Mouse (Mus musculus): Measurements from ENCODE around the gene Acvr1. TPM values are rescaled to one million over a fixed set of nuclear protein-coding genes. Genes with fewer than 3 reads are reported as not detected.

Acvr1 gene
- total and polyA plus RNA-seq, 2 experiments from 2014 or later: 5.9 to 13.5 TPM

DNA sequence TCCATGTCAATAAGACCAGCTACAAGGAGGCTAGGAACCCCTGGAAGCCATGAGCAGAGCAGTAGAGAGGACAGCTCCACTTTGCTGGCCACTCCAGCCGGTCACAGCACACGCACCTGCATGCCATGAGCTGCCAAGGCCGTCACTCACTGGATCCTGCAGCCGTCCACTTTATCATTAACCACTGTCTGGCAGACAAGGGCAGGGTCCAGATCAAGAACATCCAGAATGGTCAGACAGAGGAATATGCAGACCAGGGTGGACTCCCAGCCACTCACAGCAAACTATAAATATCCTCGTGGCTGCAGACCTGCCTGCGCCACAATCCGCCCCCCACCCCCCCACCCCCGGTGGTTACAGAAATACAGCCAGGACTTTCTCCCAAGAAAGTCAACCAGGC lies 31.7 kb downstream of the Acvr1 start:
- ATAC-seq (ENCODE audit: insufficient read depth, low read depth) (no peak), DNase-seq (ENCODE audit: low spot score) (no peak)
- Histone ChIP-seq H3K4me2 (ENCODE audit: low read depth, low read length) (0 out of 2 replicates have a peak overlapping the region, but pooled peaks have one; percentile 9), H3K9ac (replicated peaks; ENCODE audit: low read depth, low read length) (no peak overlapping the region), H3K4me3 (ENCODE audit: low read depth, low read length) (no peak overlapping the region), H3K36me3 (replicated peaks; ENCODE audit: control insufficient read depth, insufficient read depth, low read length) (peaks cover 10% of the 10 kb centered on the region), H3K27ac (ENCODE audit: low read depth) (peak overlapping the region; percentile 53), H3K4me1 (ENCODE audit: control insufficient read depth, insufficient read depth) (peaks cover 75% of the 10 kb centered on the region), H3K9me3 (replicated peaks; ENCODE audit: control insufficient read depth, low read length) (no peaks in the 10 kb centered on the region), H3K27me3 (ENCODE audit: control insufficient read depth, insufficient read depth, low read length) (no peaks in the 10 kb centered on the region)
- TF ChIP-seq CTCF (IDR thresholded peaks at IDR 0.05; ENCODE audit: low read depth) (no peak), EP300 (IDR thresholded peaks at IDR 0.05; ENCODE audit: low read depth) (no peak)
- 31% methylated on average over 8 of the region's 8 CpGs for whole genome bisulfite sequencing

DNA sequence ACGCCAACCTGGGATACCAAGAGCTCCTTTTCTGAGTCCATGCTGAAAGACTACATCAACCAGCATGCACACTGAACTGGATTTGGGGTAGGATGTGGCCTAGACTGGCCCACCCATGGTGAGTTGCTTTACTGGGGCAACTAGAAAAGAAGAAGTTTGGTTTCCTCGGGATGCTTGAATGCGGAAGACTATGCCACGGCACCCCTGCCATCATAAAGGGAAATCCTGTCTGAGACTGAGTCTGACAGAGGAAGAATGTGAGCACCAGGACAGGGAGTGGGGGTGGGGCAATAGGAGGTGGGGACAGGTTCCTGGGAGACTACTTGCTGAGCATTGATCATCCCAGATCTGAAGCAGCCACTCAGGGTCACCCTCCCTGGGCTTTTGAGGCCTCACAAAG lies 32.6 kb downstream of the Acvr1 start:
- WGBS: 58% methylated on average over 4 of the region's 4 CpGs
- Histone ChIP-seq H3K4me3 (ENCODE audit: low read depth, low read length) (no peak overlapping the region), H3K36me3 (replicated peaks; ENCODE audit: control insufficient read depth, insufficient read depth, low read length) (peaks cover 10% of the 10 kb centered on the region), H3K9ac (replicated peaks; ENCODE audit: low read depth, low read length) (no peak overlapping the region), H3K9me3 (replicated peaks; ENCODE audit: control insufficient read depth, low read length) (no peaks in the 10 kb centered on the region), H3K27ac (ENCODE audit: low read depth) (peak overlapping the region; percentile 73), H3K4me2 (ENCODE audit: low read depth, low read length) (no peak overlapping the region), H3K27me3 (ENCODE audit: control insufficient read depth, insufficient read depth, low read length) (no peaks in the 10 kb centered on the region), H3K4me1 (ENCODE audit: control insufficient read depth, insufficient read depth) (peaks cover 75% of the 10 kb centered on the region)
- DNase-seq (ENCODE audit: low spot score): no peak
- TF ChIP-seq EP300 (IDR thresholded peaks at IDR 0.05; ENCODE audit: low read depth) (no peak), CTCF (IDR thresholded peaks at IDR 0.05; ENCODE audit: low read depth) (no peak)
- no peak for ATAC-seq (ENCODE audit: insufficient read depth, low read depth)

DNA sequence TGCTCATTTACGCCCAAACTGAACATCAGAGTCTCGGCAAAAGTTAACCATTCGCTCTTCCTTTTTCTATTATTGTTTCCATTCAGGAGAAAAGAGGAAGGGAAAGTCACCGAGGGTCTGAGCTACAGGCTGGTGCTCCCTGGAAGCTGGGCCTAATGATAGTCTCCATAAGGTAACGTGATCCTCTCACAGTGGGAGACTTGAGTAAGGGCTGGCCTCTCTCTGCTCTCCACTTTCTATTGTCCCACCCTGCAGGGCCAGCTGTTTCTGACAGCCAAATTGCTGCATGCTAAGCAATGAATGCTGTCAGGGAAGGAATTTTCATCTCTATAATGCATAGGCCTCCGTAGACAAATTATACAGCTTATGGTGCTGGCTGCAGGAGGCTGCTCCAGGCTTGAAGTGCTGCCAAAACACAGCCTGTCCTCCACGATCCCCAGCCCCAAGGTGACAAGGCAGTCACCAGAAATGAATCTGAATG lies 33.4 kb downstream of the Acvr1 start:
- no peak overlapping the region for H3K9ac ChIP-seq (replicated peaks; ENCODE audit: low read depth, low read length)
- no peak overlapping the region for H3K4me3 ChIP-seq (ENCODE audit: low read depth, low read length)
- ATAC-seq (ENCODE audit: insufficient read depth, low read depth): no peak

DNA sequence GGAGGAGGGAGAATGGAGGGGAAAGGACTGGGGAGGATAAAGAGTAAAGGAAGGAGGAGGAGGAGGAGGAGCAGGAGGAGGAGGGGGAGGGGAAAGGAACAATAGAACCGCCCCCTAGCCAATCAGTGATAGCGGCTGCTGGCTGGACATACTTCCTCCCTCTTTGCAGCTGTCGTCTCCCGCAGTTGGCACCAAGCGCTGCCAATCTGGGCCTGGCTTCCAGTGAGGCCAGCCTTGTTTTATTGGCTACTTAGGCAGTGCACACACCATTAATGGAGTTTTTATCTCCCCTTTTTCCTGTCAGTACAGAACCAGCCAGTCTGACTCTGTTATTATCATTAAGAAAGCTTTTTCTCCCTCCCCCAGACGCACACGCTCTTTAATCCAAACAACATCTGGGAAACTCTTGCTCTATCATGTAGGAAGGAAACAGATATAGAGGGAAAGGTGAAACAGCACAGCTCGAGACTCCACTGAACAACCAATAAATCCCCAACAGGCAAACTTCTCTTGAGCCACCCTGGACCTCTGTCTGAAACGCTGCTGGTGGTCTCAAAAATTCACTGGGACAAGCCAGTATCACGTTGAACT lies 34.6 kb downstream of the Acvr1 start:
- Histone ChIP-seq H3K36me3 (replicated peaks; ENCODE audit: control insufficient read depth, insufficient read depth, low read length) (peaks cover 6% of the 10 kb centered on the region), H3K4me1 (ENCODE audit: control insufficient read depth, insufficient read depth) (peaks cover 89% of the 10 kb centered on the region), H3K9ac (replicated peaks; ENCODE audit: low read depth, low read length) (no peak overlapping the region), H3K27me3 (ENCODE audit: control insufficient read depth, insufficient read depth, low read length) (no peaks in the 10 kb centered on the region), H3K9me3 (replicated peaks; ENCODE audit: control insufficient read depth, low read length) (no peaks in the 10 kb centered on the region), H3K27ac (ENCODE audit: low read depth) (peak overlapping the region; percentile 72), H3K4me3 (ENCODE audit: low read depth, low read length) (no peak overlapping the region), H3K4me2 (ENCODE audit: low read depth, low read length) (peak overlapping the region; percentile 18; the same call in 1 of the 2 replicates)
- TF ChIP-seq CTCF (IDR thresholded peaks at IDR 0.05; ENCODE audit: low read depth) (no peak), EP300 (IDR thresholded peaks at IDR 0.05; ENCODE audit: low read depth) (peak; percentile 95)
- ATAC-seq (ENCODE audit: insufficient read depth, low read depth) (peak; percentile 90), DNase-seq (ENCODE audit: low spot score) (peak; percentile 96)
- 18% methylated on average over 10 of the region's 10 CpGs for WGBS

More for the DNA sequence above, 33.4 kb downstream of the Acvr1 start:
- H3K36me3 ChIP-seq (replicated peaks; ENCODE audit: control insufficient read depth, insufficient read depth, low read length): peaks cover 10% of the 10 kb centered on the region
- no peak for DNase-seq (ENCODE audit: low spot score)
- peaks cover 79% of the 10 kb centered on the region for H3K4me1 ChIP-seq (ENCODE audit: control insufficient read depth, insufficient read depth)
- peak overlapping the region; percentile 73 for H3K27ac ChIP-seq (ENCODE audit: low read depth)
- no peak for TF ChIP-seq CTCF (IDR thresholded peaks at IDR 0.05; ENCODE audit: low read depth)
- no peak for TF ChIP-seq EP300 (IDR thresholded peaks at IDR 0.05; ENCODE audit: low read depth)
- no peaks in the 10 kb centered on the region for H3K27me3 ChIP-seq (ENCODE audit: control insufficient read depth, insufficient read depth, low read length)
- 28% methylated on average over 7 of the region's 7 CpGs for WGBS
- peak overlapping the region; percentile 22; the same call in 1 of the 2 replicates for H3K4me2 ChIP-seq (ENCODE audit: low read depth, low read length)
- no peaks in the 10 kb centered on the region for H3K9me3 ChIP-seq (replicated peaks; ENCODE audit: control insufficient read depth, low read length)

DNA sequence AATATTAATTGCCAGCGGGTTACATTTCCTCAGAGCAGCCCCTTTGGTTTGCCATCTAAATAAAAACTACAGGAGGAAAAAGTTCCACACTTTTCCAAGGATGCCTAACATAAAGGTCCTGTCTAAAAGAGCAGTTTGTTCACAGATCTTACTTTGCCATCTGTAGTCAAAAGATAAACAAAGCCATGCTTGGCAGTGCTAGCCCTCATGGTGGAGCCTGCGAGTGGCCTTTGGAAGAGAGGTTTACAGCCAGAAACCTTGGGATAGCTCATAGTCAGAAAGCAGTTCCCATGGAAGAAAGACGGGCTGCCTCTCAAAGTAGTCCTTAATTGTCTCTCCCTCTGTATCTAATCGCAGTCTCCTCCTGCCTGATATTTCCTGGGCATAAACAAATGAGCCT lies 36.4 kb downstream of the Acvr1 start:
- ATAC-seq (ENCODE audit: insufficient read depth, low read depth) (no peak), DNase-seq (ENCODE audit: low spot score) (no peak)
- peaks cover 77% of the 10 kb centered on the region for H3K4me1 ChIP-seq (ENCODE audit: control insufficient read depth, insufficient read depth)
- no peak; the same call in 1 of the 2 replicates for TF ChIP-seq CTCF (IDR thresholded peaks at IDR 0.05; ENCODE audit: low read depth)
- no peak for TF ChIP-seq EP300 (IDR thresholded peaks at IDR 0.05; ENCODE audit: low read depth)
- H3K9ac ChIP-seq (replicated peaks; ENCODE audit: low read depth, low read length): no peak overlapping the region
- H3K27me3 ChIP-seq (ENCODE audit: control insufficient read depth, insufficient read depth, low read length): no peaks in the 10 kb centered on the region
- H3K36me3 ChIP-seq (replicated peaks; ENCODE audit: control insufficient read depth, insufficient read depth, low read length): no peaks in the 10 kb centered on the region
- H3K4me3 ChIP-seq (ENCODE audit: low read depth, low read length): no peak overlapping the region
- H3K9me3 ChIP-seq (replicated peaks; ENCODE audit: control insufficient read depth, low read length): no peaks in the 10 kb centered on the region
- 0 out of 2 replicates have a peak overlapping the region, but pooled peaks have one; percentile 72 for H3K27ac ChIP-seq (ENCODE audit: low read depth)
- WGBS: 53% methylated on average over 4 of the region's 4 CpGs
- H3K4me2 ChIP-seq (ENCODE audit: low read depth, low read length): no peak overlapping the region

Measured in heart, postnatal 0 days (tissue).